Mouse (Mus musculus): Measurements from ENCODE around the gene Gm2007.
"Not testable (repeated sequence)": the region's sequence is repeated elsewhere in the genome, so short reads cannot be mapped to it uniquely, and the experiment has no call there.

Gene Gm2007

GRCm38 (mm10) chr2:175741237-175741636, at the start of gene Gm2007:
TSS of gene Gm2007 (plus strand) at chr2:175741537.
- DNase-seq, result not testable (repeated sequence)

GRCm38 (mm10) chr2:175703546-175703945, 37.8 kb upstream of the Gm2007 start, which contains the start of gene Zfp969:
TSS of gene Zfp969 (minus strand) at chr2:175703646.
- DNase-seq, result not testable (repeated sequence)

GRCm38 (mm10) chr2:175800993-175801392, 59.7 kb downstream of the Gm2007 start, which contains the start of gene Gm14288:
TSS of gene Gm14288 (minus strand) at chr2:175801093.
- not testable (repeated sequence) for DNase-seq

Data from right cerebral cortex, postnatal 14 days (tissue).